Mouse (Mus musculus): Measurements from ENCODE around the gene Coro7. TPM values are rescaled to one million over a fixed set of nuclear protein-coding genes. Genes with fewer than 3 reads are reported as not detected.

Gene Coro7
- polyA plus RNA-seq, 1 experiment from 2014 or later = 29.1 TPM

GRCm38 (mm10) chr16:4596141-4596728 is 83.3 kb downstream of the Coro7 start:
- Histone ChIP-seq H3K4me3 (peak overlapping the region; percentile 84), H3K4me2 (peak overlapping the region; percentile 97), H3K27ac (peak overlapping the region; percentile 96), H3K9me3 (no peaks in the 10 kb centered on the region), H3K27me3 (no peaks in the 10 kb centered on the region), H3K9ac (peak overlapping the region; percentile 96), H3K4me1 (replicated peaks) (peaks cover 82% of the 10 kb centered on the region), H3K36me3 (no peaks in the 10 kb centered on the region)
- no peak for ATAC-seq (ENCODE audit: low FRiP score)
- WGBS = 3% methylated on average over 3 of the region's 3 CpGs

DNA sequence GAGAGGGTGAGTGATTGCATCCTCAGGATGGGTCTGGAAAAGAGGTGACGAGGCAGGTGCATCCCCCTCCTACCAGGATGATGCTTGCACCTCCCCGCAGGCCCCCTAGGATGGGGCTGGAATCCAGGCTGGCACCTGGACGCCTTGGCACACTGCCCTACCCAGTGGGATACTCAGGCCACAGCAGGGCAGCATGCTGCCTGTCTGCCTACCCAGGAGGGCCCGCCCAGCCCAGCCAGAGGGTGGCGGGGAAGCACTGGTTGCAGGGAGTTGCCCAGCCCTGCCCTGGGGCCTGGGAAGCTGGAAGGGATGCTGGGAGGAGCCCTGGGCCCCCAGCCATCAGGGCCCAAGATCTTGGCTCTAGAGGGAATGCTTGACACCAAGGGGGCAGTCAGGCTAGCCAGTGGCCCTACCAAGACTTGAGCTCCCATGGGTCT is 84.0 kb downstream of the Coro7 start:
- 2% methylated on average over 5 of the region's 5 CpGs for WGBS
- peak overlapping the region; percentile 97 for H3K4me2 ChIP-seq
- H3K27ac ChIP-seq = peak overlapping the region; percentile 96
- H3K4me3 ChIP-seq = peak overlapping the region; percentile 84
- no peaks in the 10 kb centered on the region for H3K9me3 ChIP-seq
- peak overlapping the region; percentile 96 for H3K9ac ChIP-seq
- peaks cover 4% of the 10 kb centered on the region; the same call in 1 of the 2 replicates for H3K36me3 ChIP-seq
- no peaks in the 10 kb centered on the region for H3K27me3 ChIP-seq
- peak; percentile 6; the same call in 1 of the 2 replicates for ATAC-seq (ENCODE audit: low FRiP score)
- H3K4me1 ChIP-seq (replicated peaks) = peaks cover 76% of the 10 kb centered on the region

DNA sequence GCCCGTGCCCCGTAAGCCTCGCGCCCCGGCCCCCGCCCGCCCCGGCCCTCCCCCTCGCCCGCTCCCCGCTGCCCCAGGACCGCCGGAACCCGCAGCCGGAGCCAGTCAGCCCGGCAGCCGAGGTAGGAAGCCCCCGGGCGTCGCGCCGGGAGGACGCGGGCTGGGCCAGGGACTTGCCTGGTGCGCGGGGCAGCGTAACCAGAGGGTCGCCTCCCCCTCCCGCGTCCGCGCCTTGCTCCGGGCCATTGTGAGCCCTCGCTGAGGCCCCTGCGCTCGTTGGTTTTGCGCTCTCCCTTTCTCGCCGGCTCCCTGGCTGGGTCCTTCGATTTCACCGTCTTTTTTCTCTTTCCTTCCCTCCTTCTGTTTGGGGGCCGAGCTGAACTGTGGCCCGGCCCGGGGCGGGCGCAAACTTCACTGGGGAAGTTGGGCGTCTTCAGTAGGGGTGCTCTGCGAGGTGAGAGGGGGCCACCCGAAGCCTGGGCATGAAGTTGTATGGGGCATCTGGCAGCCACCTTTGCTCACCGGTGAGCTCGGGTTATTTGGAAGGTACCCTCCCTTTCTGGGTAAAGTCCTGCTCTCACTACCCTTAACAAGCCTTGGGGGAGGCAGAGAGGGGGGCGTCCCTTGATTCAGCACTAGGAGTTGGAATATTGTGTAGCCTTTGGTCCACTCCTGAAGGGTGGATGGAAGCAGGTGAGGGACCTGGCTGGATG is 84.6 kb downstream of the Coro7 start:
- WGBS = 0% methylated on average over 29 of the region's 52 CpGs
- Histone ChIP-seq H3K27ac (peak overlapping the region; percentile 96), H3K27me3 (no peaks in the 10 kb centered on the region), H3K4me3 (peak overlapping the region; percentile 84), H3K4me1 (replicated peaks) (peaks cover 72% of the 10 kb centered on the region), H3K9me3 (no peaks in the 10 kb centered on the region), H3K4me2 (peak overlapping the region; percentile 97), H3K36me3 (peaks cover 6% of the 10 kb centered on the region; the same call in 1 of the 2 replicates), H3K9ac (peak overlapping the region; percentile 96)
- peak; percentile 30 for ATAC-seq (ENCODE audit: low FRiP score)

- H3K36me3 ChIP-seq = peaks cover 6% of the 10 kb centered on the region; the same call in 1 of the 2 replicates
- no peaks in the 10 kb centered on the region for H3K9me3 ChIP-seq
- under 1% methylated on average over 21 of the region's 74 CpGs for WGBS
- no peaks in the 10 kb centered on the region for H3K27me3 ChIP-seq
- H3K27ac ChIP-seq = peak within 1 kb of the TSS; percentile 96
- H3K9ac ChIP-seq = peak within 1 kb of the TSS; percentile 96
- peak within 1 kb of the TSS; percentile 84 for H3K4me3 ChIP-seq
- H3K4me2 ChIP-seq = peak within 1 kb of the TSS; percentile 97
- ATAC-seq (ENCODE audit: low FRiP score) = peak; percentile 86
- peaks cover 66% of the 10 kb centered on the region for H3K4me1 ChIP-seq (replicated peaks)
Measured at GRCm38 (mm10) chr16:4593971-4594813, 85.4 kb downstream of the Coro7 start, which contains the start of gene Glis2. TSS of gene Glis2 (plus strand) at chr16:4594713.

DNA sequence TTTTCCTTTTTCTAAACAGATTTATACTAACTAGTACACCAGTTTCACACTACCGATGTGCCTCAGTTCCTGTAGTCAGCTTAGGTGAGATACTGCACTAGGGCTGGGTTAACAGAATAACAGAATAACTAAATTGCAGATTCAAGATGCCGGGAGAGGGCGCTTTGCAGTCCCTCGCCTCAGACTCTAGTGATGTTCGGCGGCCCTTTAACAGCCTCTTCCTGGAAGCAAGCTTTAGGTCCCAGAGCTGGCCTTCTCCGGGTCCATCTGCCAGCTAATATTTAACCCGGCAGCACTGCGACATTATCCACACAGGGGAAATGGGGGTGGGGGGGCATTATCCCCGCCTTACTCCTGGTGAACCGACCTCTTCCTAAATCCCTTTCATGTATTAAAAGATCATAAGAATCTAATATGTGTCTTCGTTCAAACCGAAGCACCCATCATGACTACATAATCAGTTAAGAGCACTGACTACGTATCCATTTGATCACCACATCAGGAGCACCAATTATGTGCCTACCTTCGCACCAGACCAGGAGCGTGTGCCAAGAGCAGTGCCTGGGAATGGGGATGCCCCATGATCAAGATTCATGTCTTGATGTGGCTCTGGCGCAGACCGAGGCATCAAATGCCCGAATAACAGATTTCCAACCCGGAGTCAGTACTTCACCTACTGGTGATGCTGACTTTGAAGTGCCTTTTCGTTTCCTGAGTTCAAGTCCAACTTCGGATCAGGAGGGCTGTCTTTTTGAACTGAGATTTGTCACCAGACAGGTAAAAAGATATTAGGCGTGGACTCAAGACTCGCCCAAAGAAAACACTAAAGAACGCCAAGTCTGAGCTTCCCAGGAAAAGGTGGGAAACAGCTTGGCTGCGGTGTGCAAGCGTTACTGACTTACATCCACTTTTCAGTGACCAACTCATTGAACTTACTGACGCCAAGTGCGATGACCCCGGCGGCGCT is 86.4 kb downstream of the Coro7 start:
- Histone ChIP-seq H3K9ac (peak overlapping the region; percentile 96), H3K27ac (peak overlapping the region; percentile 96), H3K36me3 (peaks cover 6% of the 10 kb centered on the region; the same call in 1 of the 2 replicates), H3K4me3 (peak overlapping the region; percentile 84), H3K27me3 (no peaks in the 10 kb centered on the region), H3K4me1 (replicated peaks) (peaks cover 56% of the 10 kb centered on the region), H3K4me2 (peak overlapping the region; percentile 97), H3K9me3 (no peaks in the 10 kb centered on the region)
- 12% methylated on average over 32 of the region's 32 CpGs for WGBS
- no peak for ATAC-seq (ENCODE audit: low FRiP score)

DNA sequence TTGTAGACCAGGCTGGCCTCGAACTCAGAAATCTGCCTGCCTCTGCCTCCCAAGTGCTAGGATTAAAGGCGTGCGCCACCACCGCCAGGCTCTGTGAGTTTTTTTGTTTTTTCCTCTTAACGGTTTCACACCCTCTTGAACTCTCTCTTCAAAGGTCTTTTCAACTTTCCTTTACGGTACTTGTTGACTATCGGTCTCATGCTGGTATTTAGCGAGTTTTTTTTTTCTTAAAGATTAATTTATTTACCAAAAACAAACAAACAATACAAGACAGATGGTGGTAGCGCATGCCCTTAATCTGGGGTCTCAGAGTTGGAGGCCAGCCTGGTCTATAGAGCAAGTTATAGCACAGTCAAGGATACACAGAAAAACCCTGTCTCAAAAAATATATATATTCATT is 89.3 kb downstream of the Coro7 start:
- peaks cover 6% of the 10 kb centered on the region; the same call in 1 of the 2 replicates for H3K36me3 ChIP-seq
- no peak overlapping the region for H3K4me3 ChIP-seq
- H3K4me2 ChIP-seq = no peak overlapping the region
- no peak overlapping the region for H3K27ac ChIP-seq
- H3K4me1 ChIP-seq (replicated peaks) = peaks cover 45% of the 10 kb centered on the region
- 98% methylated on average over 9 of the region's 9 CpGs for WGBS
- no peak overlapping the region for H3K9ac ChIP-seq
- ATAC-seq (ENCODE audit: low FRiP score) = no peak
- H3K27me3 ChIP-seq = no peaks in the 10 kb centered on the region
- H3K9me3 ChIP-seq = no peaks in the 10 kb centered on the region

DNA sequence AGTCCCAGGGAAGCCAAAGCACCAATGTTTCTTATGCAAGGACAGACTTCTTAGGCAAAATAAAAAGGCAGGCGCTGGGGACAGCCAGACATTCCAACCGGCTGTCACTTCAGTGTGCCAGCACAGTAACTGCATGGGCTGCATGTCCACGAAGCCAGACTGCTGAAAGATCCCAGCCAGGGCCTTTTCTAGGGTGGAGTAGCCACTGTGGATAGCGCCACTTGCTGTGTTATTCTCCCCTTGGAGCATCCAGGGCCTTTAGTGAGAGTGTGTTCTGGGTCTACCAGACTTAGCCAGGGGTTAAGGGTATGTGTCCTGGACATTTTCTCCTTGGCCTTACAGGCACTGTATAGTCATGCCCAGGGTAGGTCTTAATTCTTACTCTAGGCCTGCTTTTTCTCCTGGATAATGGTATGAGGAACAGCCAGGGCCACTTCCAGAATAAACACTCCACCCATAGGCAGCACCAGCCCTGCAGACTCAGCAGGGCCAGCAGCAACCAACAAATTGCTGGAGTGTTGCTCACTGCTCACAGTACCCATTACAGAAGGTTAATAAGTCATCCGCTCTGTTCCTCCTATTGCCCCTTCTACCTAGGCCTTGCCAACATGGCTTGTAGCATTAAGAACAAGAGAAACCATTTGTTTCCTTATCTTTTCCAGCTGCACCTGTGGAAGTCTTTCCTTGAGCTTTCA is 91.9 kb downstream of the Coro7 start:
- WGBS = 59% methylated on average over 5 of the region's 5 CpGs
- no peak overlapping the region for H3K4me2 ChIP-seq

GRCm38 (mm10) chr16:4586531-4587123 is 93.0 kb downstream of the Coro7 start:
- H3K9ac ChIP-seq = peak overlapping the region; percentile 74
- H3K36me3 ChIP-seq = peaks cover 6% of the 10 kb centered on the region; the same call in 1 of the 2 replicates
- H3K27me3 ChIP-seq = no peaks in the 10 kb centered on the region
- H3K4me3 ChIP-seq = peak overlapping the region; percentile 52
- under 1% methylated on average over 43 of the region's 43 CpGs for WGBS
- H3K4me2 ChIP-seq = peak overlapping the region; percentile 70
- peak overlapping the region; percentile 82 for H3K27ac ChIP-seq
- no peaks in the 10 kb centered on the region for H3K9me3 ChIP-seq
- ATAC-seq (ENCODE audit: low FRiP score) = peak; percentile 97
- H3K4me1 ChIP-seq (replicated peaks) = peaks cover 19% of the 10 kb centered on the region

More for the DNA sequence above, 91.9 kb downstream of the Coro7 start:
- Histone ChIP-seq H3K9ac (peak overlapping the region; percentile 13; the same call in 1 of the 2 replicates), H3K4me3 (no peak overlapping the region), H3K27me3 (no peaks in the 10 kb centered on the region), H3K4me1 (replicated peaks) (peaks cover 30% of the 10 kb centered on the region), H3K36me3 (peaks cover 6% of the 10 kb centered on the region; the same call in 1 of the 2 replicates), H3K27ac (peak overlapping the region; percentile 82), H3K9me3 (no peaks in the 10 kb centered on the region)
- no peak for ATAC-seq (ENCODE audit: low FRiP score)

- Histone ChIP-seq H3K9ac (peak overlapping the region; percentile 74), H3K4me3 (peak overlapping the region; percentile 52), H3K4me1 (replicated peaks) (peaks cover 19% of the 10 kb centered on the region), H3K4me2 (peak overlapping the region; percentile 70), H3K27me3 (no peaks in the 10 kb centered on the region), H3K36me3 (peaks cover 5% of the 10 kb centered on the region; the same call in 1 of the 2 replicates), H3K27ac (peak overlapping the region; percentile 82), H3K9me3 (no peaks in the 10 kb centered on the region)
- ATAC-seq (ENCODE audit: low FRiP score) = peak; percentile 43
- WGBS = 10% methylated on average over 14 of the region's 14 CpGs
Measured at GRCm38 (mm10) chr16:4585642-4586530, 93.7 kb downstream of the Coro7 start.

DNA sequence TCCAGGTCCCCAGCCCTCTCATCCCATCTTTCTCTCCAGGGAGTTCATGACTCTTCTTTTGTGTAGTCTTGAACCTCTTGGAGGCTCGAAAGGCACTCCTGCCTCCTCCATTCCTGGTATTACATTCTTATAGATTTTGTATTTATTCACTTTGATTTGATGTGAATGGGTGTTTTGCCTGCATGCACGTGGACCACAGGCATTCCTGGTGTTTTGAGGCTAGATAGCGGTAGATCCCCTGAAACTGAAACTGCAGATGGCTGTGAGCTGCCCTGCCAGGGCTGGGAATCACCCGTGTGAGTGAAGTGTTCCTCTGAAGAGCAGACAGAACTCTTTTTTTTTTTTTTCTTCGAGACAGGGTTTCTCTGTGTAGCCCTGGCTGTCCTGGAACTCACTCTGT is 95.1 kb downstream of the Coro7 start:
- H3K4me2 ChIP-seq = no peak overlapping the region
- peaks cover 19% of the 10 kb centered on the region for H3K4me1 ChIP-seq (replicated peaks)
- H3K9ac ChIP-seq = no peak overlapping the region
- ATAC-seq (ENCODE audit: low FRiP score) = no peak
- H3K4me3 ChIP-seq = no peak overlapping the region
- WGBS = 80% methylated on average over 5 of the region's 5 CpGs
- H3K36me3 ChIP-seq = no peaks in the 10 kb centered on the region
- H3K27me3 ChIP-seq = no peaks in the 10 kb centered on the region
- H3K9me3 ChIP-seq = no peaks in the 10 kb centered on the region
- H3K27ac ChIP-seq = no peak overlapping the region
